Mouse (Mus musculus) cerebellum, adult 9-10 months (tissue): ENCODE measurements around the gene Pde4d.
A peak's percentile ranks its signal among the peaks of the same experiment; 100 is the strongest.

ENCODE experiments used
- DNase-seq: peaks from one replicate; pipeline ENCODE4 v3.0.0; 2022

Pde4d gene

DNA sequence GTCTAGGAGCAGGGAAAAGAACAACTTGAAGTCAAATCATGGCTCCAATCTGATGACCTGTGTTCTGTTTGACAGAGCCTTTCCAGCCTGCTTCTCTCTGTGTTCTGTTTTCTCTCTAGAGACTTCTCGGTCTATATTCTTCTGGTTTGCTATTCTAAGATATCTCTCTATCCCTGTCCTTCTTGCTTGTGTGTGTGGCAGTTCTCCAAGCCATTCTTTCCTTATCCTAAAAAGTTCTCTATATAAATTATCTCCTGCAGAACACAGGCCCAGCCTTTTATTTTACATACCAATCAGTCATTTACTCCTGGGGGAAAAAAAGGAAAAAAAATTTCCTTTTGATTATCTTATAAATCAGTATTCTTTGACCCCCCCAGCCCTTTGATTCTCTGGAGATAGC is 1229.2 kb downstream of the Pde4d start:
- DNase-seq, result no peak

GRCm38 (mm10) chr13:109680229-109680628 is 1230.5 kb downstream of the Pde4d start:
- no peak for DNase-seq

DNA sequence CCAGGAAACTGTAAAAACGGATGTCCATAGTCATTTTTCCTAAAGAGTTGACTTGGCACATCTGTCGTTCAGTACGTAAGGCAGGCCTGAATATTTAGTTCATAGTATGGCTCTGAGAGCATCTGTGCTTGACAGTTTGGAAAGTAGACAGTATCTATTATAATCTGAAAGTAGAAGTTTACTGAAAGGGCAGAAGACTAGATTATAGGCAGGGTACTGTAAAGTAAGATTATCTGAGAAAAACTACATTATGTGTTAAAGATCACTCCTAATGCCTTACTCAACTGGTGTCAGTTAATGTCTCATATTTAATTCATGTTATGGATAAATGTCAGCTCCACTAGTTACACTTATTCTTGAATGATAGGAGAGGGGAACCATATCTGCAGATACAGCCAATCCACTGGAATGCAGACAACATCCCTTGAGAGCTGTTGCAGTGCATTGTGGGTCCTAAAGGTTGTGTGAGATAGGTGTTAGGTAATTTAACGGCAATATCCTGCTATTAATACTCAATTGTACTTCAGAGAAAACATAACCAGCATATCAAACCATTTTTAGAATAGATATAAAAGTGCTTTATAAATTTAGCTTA is 1232.0 kb downstream of the Pde4d start:
- no peak for DNase-seq

- DNase-seq, result no peak
These were observed 1233.3 kb downstream of the Pde4d start for GRCm38 (mm10) chr13:109683001-109683400.

DNA sequence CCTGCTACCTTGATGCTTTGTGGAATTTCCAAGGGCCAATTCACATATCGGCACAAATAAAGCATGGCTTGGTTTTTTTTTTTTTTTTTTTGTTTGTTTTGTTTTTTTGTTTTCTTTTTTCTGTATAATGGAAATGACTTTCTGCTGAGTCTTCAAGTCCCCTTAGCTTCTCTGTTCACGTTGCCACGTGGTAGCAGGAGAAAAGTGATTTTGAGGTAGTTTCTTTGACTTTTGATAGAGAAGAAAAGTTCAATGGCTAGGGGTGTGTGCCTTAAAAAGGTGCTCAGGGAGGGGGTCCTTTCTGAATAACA is 1235.2 kb downstream of the Pde4d start:
- DNase-seq, result no peak

- peak; percentile 42 for DNase-seq
These were observed 1235.8 kb downstream of the Pde4d start for GRCm38 (mm10) chr13:109685296-109686115.

DNA sequence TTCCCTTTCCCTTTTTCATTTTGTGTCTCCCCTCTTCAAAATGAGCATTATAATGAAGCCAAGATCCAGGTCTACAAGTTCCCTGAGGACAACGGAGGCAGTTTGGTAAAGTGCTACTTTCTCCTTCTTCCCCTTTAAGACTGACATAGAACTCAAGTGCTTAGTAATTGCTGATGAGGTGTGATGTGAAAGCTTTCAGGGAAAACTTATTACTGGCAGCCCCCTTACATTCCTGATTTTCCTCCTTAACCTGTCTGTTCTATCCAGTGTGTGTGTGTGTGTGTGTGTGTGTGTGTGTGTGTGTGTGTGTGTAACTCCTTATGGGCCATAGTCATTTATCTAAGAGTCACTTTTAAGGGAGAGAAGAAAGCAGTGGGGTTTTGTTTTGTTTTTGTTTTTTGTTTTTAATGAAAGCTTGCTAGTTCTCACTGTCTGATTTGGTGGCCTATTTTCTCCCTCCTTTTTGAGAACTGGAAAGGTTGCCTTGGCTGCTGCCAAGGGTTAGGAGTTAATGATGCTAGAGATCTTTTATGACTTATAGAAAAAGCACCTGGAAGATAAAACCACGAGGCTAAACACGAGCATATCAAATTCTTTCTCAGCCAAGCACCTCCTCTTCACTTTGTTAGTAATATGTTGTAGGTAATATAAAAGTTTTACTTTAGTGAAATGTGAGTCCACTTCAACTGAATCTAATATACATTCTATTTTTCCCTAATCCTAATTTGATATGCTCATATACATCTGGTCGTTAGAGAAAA is 1236.5 kb downstream of the Pde4d start:
- DNase-seq, result no peak

GRCm38 (mm10) chr13:109686906-109687305 is 1237.2 kb downstream of the Pde4d start:
- DNase-seq, result no peak

GRCm38 (mm10) chr13:109688195-109688594 is 1238.4 kb downstream of the Pde4d start:
- no peak for DNase-seq

DNA sequence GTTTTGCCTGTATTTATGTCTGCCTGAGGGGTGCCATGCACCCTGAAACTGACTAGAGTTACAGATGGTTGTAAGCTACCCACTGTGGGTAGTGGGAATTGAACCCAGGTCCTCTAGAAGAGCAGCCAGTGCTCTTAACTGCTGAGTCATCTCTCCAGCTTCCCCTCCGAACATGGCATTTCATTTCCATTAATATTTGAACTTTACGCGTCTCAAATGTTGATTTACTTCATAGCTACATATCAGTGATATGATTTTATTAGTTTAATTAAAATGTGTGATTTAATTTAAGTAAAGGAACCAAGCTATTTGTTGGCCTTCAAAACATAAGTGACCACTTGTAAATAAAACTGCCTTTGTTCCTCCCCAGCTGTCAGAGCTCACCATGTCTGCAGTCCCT is 1239.4 kb downstream of the Pde4d start:
- DNase-seq, result no peak

DNA sequence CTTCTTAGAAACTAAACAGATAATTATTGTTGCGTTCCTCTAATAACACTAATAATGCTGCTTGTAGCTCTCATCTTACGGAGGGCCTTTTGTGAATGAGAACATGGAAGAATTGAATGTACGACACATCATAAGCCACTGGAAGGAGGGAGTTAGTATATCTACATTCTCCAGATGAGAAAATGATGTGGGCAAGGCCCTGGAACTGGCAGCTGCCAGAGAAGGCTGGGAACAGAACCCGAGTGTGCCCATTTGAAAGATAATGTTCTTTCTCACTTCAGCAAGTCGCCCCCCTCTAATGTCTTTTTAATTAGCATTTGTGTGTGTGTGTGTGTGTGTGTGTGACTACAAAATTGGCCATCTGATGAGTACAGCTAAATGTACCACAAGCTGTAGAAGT is 1240.8 kb downstream of the Pde4d start:
- DNase-seq, result no peak

DNA sequence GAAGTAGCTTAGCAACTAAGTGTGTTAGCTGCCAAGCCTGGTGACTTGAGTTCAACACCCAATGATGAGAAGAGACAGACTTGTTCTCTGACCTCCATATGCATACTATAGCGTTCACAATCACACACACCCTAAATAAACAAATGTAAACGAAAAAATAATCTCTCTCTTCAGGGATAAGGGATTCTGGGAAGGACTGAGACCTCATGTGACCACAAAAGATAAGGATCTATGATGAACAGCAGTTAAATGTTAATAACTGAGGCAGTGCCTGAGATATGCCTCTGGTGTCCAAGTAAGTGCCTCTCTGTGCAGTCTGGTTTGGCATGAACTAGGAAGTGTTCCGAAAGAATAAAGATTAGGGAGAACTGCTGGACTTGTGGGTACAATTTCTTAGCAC is 1243.1 kb downstream of the Pde4d start:
- DNase-seq, result no peak

GRCm38 (mm10) chr13:109693769-109694168 is 1244.0 kb downstream of the Pde4d start:
- DNase-seq, result no peak

- DNase-seq, result no peak
These were observed 1244.5 kb downstream of the Pde4d start for GRCm38 (mm10) chr13:109694293-109694692.

DNA sequence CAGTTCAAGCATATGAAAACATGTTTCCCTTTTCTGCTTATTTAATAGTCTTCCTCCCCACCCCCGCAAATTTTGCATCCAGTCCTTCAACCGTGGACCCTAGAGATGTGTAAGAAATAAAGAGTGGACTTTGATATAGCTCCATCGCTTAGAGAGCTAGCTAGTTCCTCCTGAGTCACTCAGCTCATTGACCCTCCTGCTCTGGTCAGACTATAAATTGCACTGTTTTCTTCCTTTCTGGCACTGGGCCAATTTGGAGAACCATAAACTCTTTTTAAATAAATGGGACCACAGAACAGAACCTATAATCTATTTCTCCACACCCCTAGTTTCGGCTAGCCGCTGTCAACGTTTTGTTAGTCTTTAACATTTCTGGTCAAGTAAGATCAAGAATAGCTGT is 1245.3 kb downstream of the Pde4d start:
- no peak for DNase-seq

DNA sequence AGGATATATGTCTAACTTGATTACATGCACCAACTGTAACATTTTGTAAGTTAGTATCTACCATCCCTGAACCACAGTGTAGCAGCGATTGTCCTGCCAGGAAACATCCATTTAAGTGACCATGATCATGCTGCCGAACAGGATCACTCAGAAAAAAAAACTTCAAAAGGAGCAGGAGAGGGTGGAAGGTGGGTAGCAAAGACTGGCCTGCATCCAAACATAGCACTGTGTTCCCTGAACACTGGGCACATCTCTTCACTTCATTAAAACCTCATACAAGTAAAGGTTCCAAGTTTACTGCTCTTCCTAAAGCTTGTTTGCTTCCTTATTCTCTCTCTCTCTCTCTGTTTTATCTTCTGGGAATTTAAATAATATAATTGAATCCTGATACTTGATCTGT is 1256.4 kb downstream of the Pde4d start:
- DNase-seq, result no peak

DNA sequence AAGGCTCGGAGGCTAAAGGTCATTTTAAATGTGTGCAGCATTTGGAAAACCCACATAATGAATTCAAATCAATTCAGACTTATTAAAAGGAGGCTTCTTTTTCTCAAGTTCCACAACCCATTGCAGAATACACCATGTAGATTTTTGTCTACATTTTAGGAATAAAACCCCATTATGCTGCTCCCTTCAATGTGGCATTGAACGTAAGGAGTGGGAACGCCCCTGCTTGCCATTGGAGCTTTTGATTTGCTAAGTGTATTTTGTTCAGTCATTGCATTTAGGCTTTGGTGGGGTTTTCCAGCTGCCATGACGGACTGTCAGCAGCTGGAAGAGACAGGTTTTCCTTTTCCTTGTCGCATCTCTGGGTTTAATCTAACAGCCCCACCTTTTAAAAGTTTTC is 1256.8 kb downstream of the Pde4d start:
- DNase-seq, result no peak

GRCm38 (mm10) chr13:109707154-109707553 is 1257.4 kb downstream of the Pde4d start:
- DNase-seq, result no peak

DNA sequence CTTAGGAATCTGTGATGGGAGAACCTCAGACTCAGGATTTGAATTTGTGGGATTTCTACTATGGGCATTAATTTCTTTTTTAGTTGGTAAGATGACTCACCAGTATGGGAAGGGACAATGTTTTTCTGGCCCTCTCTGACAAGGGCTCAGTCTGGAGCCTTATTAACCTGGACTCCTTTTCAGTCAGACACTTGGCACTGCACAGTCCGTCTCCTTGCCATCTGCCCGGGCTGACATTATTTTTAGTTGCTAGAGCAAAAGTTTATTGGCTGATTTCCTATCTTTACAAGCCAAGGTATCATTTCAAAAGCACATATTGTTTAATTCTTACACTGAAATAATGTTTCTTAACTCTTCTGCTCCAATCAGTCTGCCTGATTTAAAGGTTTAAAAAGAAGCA is 1258.6 kb downstream of the Pde4d start:
- peak; percentile 52 for DNase-seq

DNA sequence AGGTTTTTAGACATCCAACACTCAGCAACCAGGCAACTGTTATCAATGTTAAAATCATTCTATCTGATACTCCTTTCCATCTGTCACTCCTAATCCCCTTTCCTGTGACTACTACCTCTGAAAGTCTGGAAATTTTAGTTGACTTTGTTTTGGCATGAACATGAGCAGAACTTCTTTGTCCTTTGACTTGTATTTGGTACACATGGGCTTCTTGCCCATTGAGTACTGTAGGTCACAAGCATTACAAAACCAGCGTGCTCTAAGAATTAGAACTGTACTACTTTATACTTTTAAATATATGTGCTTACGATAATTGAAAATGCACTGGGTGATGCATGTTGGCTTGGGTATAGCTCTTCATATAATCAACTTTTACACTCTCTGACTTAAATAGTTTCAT is 1264.8 kb downstream of the Pde4d start:
- no peak for DNase-seq

GRCm38 (mm10) chr13:109715321-109715720 is 1265.6 kb downstream of the Pde4d start:
- no peak for DNase-seq

DNA sequence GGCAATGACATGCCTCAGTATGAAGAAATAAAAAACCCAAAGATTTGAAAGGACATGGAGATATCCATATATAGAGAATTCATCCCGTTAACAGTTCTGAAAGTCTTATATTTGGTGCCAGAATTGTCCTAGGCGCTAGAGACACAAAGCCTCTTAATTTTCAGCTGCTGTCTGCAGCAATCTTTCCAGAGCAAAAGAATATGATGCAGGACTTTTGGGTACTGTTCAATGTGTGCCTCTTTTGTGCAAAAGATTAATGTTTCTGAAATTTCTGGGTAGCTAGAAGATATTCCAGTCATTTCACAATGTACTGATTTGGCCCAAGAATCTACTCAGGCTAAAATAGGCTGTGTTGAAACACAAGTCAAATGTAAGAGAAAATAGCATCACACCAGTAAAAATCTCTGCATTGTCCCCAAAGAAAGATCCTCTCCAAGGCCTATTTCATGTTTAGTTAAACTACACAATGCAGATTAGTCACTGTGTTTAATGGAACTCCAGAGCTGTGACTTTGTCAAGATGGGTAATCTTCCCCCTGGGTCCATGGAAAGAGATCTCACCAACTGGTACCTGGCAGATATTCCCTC is 1270.5 kb downstream of the Pde4d start:
- DNase-seq, result no peak

DNA sequence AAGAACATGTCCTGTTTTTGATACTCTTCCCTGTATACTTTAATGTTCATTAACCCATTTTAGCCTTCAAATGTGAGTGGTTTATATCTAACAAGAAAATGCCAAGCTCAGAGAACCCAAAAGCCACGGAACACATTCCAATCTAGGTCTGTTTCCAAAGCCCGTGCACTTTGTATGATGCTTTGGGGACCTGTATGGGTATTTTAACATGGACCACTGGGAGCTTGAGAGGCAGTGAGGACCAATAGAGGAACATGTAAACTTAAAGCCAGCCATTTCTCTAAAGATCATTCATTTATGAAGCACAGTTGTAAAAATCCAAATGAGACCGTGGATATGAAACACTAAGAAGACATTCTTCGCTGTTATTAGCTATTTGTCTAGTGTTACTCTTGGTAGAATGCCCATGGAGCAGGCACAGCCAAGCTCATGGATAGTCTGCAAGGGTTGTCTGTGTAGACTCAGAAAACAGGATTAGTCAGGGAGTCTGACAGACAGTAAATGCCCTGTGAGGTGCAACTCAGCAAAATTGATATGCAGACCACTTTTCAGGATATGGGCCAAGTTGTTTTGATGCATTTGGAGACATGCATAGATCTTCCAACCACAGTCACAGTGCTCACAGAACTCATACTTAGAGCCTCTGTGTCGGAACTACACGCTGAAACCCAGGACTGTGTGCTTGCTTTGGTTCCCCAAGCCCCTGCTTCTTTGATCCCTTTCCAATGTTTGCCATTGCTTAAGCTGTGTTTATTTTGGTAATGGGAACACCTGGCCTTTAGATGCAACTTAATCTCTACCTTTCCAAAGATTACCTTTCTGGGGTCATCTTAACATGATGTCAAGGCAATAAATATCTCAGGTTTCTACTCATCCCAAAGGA is 1272.7 kb downstream of the Pde4d start:
- no peak for DNase-seq
